Mouse (Mus musculus) thymus, postnatal 14 days (tissue): ENCODE measurements around the gene Iars2.

Source experiments
- DNase-seq: peaks from one replicate; pipeline ENCODE4 v3.0.0; 2021

Gene Iars2

GRCm38 (mm10) chr1:185328721-185329610, at the start of gene Iars2:
Gene Iars2, minus strand, starts transcription at chr1:185329396.
- peak; percentile 97 for DNase-seq

DNA sequence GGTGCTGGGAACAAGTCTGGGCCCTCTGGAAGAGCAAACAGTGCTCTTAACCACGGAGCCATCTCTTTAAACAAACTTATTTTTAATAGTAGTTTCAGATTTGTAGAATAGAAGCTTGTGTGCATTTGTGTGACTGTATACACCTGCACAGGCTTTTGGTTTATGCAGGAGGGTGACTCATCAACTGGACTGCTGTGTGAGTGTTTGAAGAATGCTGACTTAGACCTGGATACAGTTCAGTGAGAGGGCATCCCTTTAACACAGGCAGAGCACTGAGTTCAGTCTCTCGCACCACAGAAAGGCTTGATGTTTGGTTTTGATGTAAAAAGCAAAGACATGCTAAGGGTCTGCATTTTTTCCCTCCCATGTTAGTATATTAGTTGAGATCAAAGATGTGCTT, 48.2 kb upstream of the Iars2 start:
- no peak for DNase-seq

GRCm38 (mm10) chr1:185376390-185376789, 47.2 kb upstream of the Iars2 start:
- DNase-seq: no peak

DNA sequence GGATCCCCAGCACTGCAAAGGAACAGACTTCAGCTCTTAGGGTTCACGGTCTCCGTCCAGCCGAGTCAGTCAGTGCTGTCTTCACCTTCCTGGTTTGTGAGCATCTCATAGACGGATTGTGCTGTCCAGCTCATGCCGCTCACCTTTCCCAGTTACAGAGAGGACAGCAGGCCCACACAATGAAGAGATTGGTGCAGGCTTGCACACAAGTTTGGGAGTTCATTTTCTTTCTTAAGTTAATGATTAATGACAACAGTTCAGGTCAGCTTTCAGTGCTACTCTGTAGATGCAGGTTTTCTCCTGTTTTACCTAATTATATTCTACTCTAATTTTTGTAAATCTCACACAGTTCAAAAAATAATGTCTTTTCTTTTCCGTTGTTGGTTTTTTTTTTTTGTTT, 40.8 kb upstream of the Iars2 start:
- no peak for DNase-seq

GRCm38 (mm10) chr1:185367383-185367782, 38.2 kb upstream of the Iars2 start:
- no peak for DNase-seq

- no peak for DNase-seq
Observed at GRCm38 (mm10) chr1:185364183-185364540, 35.0 kb upstream of the Iars2 start.

- DNase-seq: no peak
Observed at GRCm38 (mm10) chr1:185363526-185364182, 34.5 kb upstream of the Iars2 start.

DNA sequence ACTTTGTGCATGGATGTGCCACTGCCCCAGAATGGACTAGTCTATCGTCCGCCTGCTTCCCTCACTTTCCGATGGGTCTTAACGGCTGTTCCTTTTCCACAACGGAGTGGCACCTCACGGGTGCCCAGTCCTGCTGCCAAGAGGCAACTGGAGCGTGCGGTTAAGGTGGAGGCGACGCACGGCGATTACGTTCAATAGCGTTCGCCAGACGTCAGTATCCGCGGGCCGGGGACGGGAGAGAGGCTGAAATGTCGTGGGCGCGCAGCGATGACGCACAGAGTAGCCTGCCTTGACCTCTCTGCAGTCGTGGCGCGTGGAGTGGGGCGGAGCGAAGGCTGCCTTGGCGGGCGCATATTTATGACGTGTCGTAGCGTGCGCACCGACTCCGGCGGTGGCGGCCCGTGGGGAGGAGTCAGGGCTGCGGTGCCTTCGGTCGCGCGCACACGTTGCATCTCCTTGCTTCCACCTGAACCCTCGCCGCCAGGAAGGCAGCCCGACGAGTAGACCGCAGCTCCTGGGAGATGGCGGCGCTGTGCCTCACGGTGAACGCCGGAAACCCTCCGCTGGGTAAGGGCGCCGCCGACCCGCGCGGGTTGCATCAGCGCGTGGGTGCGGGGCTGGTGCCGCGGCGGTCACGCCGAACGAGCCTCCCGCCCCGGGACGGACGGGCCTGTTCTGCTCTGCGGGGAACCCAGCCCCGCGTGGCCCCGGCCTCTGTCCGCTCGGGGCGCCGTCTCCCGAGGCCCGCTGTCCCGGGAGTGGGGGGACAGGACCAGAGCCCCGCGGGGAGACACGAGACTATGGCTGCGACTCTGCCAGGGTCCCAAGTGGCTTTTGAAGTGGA, 33.7 kb upstream of the Iars2 start, which contains the start of gene Eprs:
Gene Eprs, plus strand, starts transcription at position 368 of the 844 bp plus-strand sequence.
- DNase-seq: peak; percentile 99

DNA sequence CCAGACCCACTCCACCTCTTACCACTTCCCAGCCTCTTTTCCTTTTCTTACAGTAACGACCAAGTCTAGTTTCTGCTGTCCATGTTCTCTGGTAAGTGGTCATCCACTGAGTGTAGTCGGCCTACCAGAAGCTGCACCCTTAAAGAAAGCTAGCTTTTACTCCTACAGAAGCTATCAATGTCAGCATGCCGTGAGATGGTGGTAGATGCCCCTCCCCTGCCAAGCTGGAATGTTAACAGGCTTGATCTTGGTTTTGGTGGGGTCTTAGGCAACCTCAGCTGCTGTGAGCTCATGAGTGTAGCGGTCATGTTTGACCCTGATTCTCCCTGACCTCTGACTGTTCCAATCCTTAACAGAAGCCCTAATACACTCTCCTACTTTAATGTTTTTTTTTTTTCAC, 29.0 kb upstream of the Iars2 start:
- DNase-seq: no peak

- no peak for DNase-seq
Observed at GRCm38 (mm10) chr1:185356246-185356645, 27.1 kb upstream of the Iars2 start.

DNA sequence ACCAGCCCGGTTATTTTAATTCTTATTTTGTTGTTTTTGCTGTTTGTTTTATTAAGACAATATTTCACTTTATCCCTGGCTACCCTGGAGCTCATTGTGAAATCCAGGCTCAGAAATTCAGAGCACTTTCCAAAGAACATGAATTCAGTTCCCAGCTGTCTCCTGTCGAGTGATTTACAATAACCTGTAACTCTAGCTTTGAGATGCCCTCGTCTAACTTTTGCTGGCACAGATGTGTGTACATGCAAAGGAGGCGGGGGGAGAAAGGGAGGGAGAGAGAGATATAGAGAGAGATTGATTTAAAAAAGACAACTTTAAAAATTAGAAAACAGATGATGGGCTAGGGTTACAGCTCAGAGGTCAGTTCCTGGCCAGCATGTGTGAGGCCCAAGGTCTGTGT, 25.5 kb upstream of the Iars2 start:
- no peak for DNase-seq

- DNase-seq: no peak
Observed at GRCm38 (mm10) chr1:185353351-185353750, 24.2 kb upstream of the Iars2 start.

DNA sequence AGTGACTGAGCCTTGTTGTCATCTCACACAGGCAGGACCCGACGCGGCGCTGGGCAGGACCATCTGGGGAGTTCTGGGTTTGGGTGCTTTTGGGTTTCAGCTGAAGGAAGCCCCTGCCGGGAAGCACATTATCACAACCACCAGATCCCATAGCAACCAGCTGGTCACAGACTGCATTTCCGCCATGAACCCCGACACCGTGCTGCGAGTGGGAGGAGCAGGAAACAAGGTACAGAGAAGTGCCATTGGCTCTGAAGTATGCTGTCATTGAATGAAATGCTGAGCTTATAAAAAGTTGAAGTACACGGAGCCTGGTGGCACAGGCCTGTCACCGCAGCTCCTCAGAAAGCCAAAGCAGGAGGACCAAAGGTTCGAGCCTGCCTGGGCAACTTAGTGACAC, 23.0 kb upstream of the Iars2 start:
- DNase-seq: no peak

DNA sequence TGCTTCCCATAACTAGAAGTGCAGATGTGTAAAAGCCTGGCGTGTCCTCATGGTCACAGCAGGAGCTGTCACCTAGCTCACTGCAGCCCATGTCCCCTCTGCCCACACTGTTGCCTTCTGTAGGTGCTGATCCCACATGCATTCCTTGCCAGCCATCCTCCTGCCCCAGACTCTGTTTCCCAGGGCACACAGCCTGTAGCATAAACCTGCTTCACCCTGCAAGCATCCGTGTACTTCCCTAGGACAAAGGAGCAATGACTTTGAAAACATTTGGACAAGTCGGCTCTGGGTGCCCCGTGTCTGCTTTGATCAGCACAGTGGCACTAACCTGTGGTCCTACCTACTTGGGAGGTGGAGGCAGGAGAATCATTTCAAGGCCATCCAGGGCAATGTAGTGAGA, 21.4 kb upstream of the Iars2 start:
- DNase-seq: no peak

DNA sequence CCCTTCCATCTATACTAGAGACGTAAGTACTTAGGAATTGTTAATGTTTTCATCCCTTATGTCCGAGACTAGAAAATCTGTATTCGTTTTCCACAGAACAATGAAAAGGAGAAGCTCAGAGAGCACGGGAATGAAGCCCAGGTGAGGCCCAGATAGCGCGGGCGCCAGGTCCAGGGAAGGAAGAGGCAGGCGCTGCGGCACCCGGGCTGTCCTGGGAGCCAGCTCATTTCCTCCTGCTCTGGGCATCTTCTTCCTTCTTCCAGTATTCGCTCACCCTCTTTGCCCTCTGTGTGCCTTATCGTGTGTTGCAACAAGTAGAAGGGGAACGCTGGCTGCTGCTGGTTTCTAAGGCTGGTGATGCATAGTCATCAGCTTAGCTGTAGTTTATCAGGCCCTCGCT, 20.5 kb upstream of the Iars2 start:
- DNase-seq: no peak

- DNase-seq: no peak
Observed at GRCm38 (mm10) chr1:185346188-185346587, 17.0 kb upstream of the Iars2 start.

- no peak for DNase-seq
Observed at GRCm38 (mm10) chr1:185343422-185343821, 14.2 kb upstream of the Iars2 start.

DNA sequence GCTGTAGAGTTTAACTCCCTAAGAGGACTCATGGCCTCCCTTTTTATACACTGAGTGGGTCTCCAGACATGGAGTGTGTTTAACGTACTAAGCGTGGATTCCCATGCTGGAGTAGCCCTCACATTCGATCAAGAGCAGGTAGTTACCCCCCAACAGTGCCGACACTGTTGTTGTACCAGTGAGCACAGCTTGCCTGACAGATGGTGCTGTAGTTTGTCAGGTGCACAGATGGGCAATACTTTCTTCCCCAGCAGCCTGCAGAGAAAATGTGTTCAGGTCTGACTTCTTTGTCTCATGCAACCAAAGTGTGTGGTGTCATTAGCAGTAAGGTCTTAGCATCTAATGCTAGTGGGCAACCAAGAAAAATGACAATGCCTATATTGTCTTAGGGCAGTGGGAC, 13.2 kb upstream of the Iars2 start:
- no peak for DNase-seq

GRCm38 (mm10) chr1:185336535-185336934, 7.3 kb upstream of the Iars2 start:
- DNase-seq: no peak

DNA sequence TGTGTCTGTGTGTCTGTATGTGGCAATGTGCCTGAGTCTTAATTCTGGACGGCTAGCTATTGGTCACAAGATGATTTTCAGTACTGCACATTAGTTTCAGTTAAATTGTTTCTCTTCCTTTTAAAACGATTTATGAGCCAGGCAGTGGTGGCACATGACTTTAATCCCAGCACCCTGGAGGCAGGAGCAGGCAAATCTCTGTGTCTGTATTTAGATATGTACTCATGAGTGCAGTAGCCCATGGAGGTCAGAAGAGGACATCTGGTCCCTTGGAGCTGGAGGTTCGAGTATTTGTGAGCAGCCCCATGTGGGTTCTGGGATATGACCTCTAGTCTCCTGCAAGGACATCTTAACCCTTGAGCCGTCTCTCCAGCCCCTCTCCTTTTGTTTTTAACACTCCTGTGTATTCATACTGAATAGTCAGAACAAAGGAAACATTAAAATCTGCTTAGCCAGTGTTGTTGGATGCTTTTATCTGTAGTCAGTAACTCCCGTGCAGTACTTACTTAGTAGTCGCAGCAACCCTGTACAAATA, 6.1 kb upstream of the Iars2 start:
- no peak for DNase-seq

DNA sequence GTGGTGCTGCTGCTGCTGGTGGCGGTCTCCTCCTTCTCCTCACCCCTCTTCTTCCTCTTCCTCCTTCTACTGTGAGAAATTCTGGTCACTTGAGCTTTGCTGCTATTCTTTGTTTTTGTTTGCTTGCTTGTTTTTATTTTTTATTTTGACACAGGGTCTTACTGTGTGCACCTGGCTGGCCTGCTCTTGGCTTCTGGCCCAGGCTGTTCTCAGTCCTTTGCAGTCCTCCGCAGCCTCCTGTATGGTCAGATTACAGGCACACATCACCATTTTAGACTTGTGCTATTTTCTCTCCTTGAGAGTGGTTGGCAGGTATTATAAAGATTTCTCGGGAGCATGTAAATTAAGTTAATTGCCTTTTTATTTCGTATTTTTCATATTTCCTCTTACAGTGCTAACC, 4.9 kb upstream of the Iars2 start:
- no peak for DNase-seq

DNA sequence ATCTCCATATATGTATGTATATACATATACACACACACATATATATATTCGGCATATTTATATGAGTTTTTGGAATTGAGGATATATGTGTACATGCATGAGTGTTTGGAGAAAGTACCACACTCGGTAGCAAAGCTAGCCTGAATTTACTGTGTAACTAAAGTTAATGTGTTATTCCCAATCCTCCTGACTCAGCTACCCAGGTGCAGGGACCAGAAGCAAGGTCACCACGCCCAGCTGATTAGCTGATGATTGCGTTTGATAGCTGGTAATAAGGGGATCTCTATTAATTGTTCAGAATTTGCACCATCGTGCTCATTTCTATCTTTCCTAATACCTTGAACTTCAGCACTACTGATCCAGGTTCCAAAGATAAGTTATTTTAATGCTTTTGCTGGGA, 4.5 kb upstream of the Iars2 start:
- DNase-seq: no peak

DNA sequence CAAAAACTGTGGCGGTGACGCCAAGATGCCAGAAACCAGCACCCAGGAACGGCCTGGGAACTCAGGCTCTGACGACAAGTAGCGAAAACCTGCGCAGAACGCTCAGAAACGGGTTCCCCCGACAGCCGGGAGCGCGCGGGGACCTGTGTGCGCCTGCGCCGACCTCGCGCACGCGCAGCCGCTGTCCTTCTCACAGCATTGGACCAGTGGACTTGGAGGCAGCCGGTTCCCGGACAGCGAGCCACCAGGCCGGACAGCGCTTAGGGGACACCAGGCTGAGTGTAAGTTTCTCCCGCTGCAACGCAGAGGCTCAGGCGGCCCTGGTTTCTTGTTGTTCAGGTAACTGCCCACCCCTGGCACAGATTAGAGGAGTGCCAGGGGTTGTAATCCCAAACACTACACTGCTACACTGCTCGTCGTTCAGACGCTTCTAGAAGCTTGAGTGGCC, 2.8 kb upstream of the Iars2 start, which contains the start of gene Bpnt1:
Gene Bpnt1, plus strand, starts transcription at position 167 of the 448 bp plus-strand sequence.
- DNase-seq: peak; percentile 82
